Mouse (Mus musculus): ENCODE data around the gene Hilpda. TPM values are rescaled to one million over a fixed set of nuclear protein-coding genes. Genes with fewer than 3 reads are reported as not detected.

Hilpda gene
- total RNA-seq, 2 experiments from 2014 or later = 9.0 to 9.6 TPM

DNA sequence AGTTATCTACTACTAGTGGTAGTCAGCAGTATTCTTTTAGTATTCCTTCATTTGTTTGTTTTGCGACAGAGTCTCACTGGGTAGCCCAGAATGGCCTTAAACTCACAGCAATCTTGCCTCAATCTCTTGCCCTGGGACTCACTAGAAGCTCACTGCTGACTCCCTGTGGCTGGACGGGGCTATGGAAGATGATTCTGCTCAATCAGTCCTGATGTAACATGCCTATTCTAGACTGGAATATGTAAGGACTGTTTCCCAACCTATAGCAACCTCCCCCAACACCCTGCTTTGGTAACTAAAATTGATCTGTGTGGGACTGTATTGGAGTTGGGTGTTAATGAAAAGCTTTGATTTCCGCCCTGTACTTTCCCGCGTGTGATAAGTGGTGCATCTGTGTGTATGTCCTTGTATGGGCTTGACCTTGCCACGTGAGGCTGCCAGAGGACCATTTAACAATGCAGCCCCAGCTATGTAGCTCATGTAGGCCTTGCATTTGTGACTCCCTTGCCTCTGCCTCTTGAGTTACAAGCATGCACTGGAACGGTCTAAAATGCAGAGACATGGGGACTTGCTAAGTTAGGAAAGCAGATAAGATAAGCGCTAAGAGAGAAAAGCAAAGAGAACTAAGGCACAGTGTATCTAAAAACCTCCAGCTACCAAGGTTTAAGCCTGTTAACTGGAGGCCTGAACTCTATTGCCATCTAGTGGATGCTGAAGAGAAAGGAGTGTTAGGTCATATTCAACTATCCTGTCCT, 6.4 kb downstream of the Hilpda start:
- peak; percentile 70 for DNase-seq

DNA sequence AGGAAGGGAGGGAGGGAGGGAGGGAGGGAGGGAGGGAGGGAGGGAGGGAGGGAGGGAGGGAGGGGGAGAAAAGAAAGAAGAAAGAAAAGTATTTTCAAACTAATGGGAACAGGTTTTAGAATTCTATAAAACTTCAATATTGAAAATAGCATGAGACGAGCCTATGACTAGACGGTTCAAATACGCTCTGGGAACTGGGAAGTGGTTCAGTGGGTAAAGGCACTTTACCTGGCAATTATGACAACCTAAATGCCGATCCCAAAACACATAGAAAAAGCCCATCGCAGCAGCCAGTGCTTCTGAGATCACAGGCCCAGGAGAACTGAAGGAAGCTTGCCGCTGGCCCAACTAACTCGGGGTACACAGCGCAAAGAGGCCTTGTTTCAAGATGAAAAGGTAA, 7.0 kb downstream of the Hilpda start, which contains the start of gene Fam71f2:
Gene Fam71f2 (plus strand): TSS at position 301 of the 400 bp plus-strand sequence.
- DNase-seq = no peak

DNA sequence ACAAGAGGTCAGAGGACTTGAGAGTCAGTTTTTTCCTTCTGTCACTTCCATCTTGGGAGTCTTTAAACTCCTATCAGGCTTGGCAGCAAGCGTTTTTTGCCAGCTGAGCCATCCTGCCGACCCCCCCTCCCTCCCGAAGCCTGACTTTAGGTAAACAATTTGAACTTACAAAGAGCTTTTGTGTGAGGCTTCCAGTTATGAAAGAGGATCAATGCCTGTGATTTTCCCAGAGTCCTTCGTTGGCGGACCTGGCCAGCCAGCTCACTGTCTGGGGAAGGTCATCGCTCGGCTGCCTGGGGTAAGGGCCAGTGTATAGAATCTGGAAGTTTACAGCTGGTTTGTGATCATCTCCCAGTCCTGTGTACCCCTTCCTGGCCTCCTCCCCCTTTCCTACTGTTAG, 8.4 kb downstream of the Hilpda start:
- no peak for DNase-seq

DNA sequence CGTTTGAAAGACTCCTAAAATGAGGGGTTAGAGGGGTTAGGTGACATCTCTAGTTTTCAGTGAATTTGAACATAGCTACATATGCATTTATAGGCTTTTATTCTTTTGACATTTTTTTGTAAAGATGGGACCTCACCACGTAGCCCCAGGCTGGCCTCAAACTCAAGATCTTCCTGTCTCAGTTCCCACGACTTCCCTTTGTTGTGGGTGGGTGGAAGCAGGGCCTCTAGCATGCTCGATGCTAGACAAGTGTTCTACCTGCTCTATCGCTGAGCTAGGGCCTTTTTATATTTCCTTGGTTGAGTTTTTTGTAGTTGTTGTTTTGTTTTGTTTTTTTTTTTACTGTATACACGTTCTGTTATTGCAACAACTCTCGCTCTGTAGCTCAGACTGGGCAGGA, 14.6 kb downstream of the Hilpda start:
- DNase-seq = no peak

DNA sequence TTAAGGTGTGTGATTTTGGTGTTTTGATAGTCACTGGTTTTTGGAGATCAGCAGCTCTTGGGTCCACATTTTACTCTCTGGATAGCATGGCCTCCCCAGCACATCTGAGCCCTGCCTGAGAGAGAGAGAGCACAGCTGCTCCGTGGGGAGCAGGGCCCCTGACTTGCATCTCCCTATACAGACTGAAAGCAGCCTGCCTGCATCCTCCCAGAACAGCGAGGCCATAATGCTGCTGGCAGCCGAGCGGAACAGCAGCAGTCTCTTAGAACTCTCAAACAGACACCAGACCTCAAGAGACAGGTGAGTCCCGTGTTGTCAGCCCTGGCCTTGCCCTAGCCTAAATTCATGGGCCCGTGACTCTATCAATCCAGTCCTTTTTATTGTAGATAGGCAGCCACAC, 15.2 kb downstream of the Hilpda start:
- DNase-seq = no peak

DNA sequence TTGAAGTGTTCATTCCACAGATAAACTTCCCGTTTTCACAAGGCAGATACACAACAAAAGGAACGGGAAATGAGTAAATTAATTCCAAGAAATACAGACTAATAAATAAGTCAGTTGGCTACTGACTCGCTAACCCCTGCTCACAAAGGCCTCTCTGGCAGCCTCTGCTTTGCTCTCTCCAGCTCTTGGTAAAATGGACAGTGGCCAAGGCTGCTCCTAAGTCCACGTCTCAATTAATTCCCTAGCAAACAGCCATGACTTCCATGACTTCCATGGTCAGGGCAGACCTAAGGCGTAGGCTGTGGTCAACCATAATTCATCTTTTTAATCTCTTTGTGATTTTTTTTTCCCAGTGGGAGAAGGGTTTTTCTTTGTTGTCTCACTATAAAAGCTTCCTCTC, 15.7 kb downstream of the Hilpda start:
- no peak for DNase-seq

DNA sequence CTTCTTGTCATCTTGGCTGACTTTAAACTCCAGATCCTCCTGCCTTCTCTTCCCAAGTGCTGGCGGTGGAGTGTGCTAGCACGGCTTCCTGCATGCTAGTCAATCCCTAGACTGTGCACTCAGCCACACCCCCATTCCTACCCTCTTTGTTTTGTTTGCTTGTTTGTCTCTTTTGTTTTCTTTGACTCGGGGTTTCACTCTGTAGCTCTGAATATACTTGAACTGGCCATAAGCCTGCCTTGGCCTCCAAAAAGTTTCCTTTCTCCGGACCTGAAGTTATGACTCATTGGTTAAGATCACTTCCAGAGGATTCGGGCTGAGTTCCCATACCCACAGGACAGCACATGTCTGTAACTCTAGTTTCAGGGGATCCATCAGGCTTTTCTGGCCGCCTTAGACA, 16.4 kb downstream of the Hilpda start:
- no peak for DNase-seq

DNA sequence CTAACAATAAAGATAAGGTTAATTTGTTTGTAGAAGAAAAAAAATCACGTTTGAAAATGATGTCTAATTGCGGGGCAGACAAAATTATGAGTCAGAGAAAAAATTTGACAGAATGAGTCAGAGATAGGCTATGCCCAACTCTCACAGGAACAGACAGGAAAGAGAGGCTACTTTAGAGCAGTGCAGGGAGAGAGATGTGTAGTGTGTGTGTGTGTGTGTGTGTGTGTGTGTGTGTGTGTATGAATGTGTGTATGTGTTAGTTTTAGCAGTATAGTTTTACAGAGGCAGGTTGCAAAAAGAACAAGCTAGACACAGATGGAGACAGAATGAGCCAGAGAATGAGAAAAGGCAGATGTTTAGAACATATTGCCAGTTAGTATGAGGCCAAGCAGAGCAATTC, 26.8 kb downstream of the Hilpda start:
- DNase-seq = no peak

DNA sequence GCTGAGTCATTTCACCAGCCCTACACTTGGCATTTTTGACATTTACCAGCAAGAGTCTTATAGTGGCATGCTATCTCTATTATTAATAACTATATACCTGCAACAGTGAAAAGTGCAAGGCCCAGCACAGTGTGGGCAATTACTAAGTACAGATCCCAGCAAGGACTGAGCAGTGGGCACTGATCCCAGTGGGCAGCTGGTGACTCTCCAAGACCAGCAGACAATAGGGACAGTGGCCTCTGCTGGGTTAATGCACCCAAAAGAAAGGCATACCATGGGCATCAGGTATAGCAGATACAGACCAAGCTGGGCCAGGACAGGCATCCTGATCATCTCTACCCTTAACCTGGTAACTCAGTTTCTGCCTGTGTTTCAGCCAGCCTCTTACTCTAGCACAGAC, 31.0 kb downstream of the Hilpda start:
- DNase-seq = no peak

DNA sequence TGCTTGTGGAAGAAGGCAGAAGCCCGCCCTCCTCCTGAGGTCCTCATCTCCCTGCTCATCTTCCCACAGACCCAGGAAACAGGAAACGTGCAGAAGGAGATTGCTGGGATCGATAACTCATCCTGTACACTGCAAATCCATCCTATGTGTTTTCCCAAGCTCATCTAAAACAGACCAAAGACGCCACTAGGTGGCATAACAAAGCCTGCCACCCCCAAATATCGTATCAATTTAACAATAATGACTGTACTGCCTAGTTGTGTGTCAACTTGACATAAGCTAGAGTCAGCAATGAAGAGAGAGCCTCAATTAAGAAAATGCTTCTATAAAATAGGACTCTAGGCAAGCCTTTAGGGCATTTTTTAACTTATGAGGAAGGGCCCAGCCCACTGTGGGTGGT, 31.4 kb downstream of the Hilpda start:
- DNase-seq = no peak

DNA sequence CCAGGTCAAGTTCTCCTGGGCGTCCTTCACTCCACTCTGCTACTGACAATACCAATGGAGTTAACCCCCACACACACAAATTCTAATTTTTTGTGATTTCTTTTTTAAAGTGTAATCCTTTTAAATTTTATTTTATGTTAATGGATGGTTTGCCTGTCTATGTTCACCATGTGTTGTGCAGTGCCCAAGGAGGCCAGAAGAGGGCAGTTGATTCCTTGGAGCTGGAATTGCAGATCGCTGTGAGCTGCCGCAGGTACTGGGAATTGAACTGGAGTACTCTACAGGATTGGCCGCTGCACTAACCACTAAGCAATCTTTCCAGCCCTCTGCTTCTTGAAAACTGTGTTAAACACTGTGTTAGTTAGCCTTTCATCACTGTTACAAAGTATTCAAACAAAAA, 33.2 kb downstream of the Hilpda start:
- DNase-seq = no peak

DNA sequence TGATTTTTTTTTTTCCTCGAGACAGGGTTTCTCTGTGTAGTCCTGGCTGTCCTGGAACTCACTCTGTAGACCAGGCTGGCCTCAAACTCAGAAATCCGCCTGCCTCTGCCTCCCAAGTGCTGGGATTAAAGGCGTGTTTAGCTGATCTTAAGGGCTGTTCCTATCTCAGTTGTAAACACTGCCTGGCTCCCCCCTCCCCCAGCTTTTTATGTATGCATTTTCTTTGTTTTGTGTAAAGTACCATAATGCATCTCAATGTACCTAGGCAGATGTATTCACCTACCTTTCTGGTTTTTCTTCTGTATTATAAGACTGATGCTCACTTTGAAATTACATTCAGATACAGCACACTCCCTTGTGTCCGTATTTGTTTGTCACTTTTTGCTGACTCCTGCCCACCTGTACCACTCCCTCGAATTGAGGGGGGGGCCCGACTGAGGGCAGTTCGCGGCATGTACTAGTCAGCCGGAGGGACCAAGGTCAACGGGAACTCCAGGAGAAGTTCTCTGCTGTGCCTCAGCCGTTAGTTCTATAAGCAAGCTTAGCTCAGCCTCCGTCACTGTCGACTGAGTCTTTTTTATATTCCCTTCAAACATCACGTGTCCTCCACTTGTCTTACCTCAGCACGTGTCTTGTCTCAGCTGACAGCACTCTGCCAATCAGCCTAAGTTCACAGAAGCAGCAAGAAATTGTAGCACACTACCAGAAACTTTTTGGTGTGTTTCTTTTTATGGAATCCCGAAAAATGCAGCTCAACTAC, 36.7 kb downstream of the Hilpda start:
- DNase-seq = no peak

DNA sequence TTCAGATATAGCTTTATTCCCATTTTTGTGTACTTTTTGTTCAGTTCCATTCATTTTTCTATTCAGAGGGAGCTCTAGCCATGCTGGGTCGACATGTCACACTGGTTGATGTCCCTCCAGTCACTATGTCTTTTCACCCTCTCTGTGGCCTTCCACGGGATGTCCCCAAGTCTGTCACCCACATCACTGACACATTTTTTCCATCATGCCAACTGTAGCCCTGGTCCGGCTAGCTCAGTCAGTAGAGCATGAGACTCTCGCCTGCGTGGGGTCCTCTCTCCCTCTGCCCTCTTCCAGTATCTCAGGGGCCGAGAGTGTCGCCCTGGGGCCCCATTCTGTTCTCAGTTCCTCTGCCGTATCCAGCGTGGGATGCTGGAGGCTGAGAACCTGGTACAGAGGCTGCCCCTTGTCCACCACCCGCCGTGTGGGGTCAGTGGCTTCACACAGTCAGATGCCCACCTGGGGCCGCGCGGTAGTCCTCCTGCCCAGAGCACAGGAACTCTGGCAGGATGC, 41.5 kb downstream of the Hilpda start:
- DNase-seq = no peak

DNA sequence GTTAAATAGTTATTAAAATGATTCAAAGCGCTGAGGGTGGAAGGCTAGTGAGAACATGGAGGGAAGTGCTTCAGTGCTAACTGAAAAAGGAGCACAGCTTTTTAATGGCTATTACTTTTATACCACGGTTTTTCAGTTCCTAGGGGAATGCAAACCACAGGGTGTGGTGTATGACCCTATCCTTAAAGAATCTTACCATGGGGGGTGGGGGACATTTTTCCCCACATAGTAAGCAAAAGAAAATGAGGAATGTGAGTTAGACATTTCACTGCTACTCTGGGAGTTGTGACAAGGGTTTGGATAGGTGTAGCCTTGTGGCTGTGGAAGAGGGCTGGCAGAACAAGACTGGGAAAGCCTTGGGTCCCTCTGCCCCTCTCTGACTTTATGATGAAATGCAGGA, 45.0 kb downstream of the Hilpda start:
- DNase-seq = no peak

DNA sequence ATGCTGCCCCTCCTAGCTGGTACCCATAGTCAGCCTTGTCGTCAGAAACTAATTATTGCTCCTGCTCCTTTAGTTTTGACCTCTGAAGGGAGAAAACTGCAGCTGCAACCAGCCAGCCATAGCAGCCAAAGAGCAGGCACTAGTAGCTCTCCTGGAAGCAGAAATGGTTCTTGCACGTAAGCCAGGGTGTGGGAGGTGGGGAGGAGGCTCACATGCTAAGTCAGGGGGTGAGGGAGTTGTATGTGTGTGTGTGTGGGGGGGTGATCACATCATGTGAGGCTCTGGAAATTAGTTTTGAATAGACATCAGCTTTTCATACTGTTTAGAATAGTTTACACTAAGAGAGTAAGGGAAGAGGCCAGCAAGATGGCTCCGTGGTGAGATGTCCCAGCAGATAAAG, 45.7 kb downstream of the Hilpda start:
- no peak for DNase-seq

DNA sequence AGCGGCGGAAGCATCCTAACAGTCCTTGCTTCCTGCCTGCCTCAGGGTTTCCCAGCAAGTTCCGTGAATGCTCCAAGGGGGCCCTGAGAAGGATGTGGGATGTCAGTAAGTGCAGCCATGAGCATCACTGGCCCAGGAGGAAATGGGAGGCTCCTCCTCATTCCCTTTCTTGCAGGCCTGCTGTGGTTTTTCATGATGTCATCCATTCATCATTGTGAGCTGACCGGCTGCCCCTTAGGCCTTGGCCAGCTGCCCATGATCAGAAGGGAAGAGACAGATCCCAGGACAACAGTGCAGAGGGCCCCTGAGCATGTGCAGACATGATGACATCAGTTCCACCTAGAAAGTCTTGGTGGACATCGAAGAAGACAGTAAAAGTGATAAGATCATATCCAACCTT, 46.6 kb downstream of the Hilpda start, which contains the start of gene Fam71f1:
Gene Fam71f1 (plus strand): TSS at position 262 of the 400 bp plus-strand sequence.
- DNase-seq = peak; percentile 77

DNA sequence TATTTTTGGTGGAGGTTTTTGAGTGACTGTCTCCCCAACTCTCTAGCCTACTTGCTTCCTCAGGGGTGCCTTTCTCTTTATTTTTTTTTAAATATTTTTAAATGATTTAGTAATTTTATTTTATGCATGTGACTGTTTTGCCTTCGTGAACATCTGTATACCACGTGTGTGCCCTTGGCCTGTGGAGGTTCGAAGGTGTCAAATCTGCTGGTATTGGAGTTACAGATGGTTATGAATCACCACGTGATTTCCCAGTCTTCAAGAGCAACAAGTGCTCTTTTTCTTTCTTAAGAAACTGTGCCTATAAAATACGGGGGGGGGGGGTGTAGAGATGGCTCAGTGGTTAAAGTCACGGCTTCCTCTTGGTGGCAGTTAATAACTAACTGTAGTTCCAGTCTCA, 49.3 kb downstream of the Hilpda start:
- no peak for DNase-seq

DNA sequence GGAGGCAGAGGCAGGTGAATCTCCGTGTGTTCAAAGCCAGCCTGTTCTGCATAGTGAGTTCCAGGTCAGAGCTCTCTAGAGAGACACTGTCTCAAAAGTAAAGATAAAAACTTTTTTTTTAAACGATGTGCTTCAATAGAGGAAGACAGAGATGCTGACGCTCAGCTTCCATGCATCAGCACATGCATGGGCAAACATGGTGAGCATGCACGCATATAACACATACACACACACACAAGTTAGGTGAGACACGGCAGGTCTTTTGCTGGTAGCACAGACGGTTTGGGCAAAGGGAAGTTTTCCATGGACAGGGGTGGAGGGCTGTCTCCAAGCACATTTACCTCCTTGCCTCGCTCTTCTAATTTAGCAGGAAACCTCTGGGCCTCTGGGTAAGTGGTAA, 49.9 kb downstream of the Hilpda start:
- no peak for DNase-seq

DNA sequence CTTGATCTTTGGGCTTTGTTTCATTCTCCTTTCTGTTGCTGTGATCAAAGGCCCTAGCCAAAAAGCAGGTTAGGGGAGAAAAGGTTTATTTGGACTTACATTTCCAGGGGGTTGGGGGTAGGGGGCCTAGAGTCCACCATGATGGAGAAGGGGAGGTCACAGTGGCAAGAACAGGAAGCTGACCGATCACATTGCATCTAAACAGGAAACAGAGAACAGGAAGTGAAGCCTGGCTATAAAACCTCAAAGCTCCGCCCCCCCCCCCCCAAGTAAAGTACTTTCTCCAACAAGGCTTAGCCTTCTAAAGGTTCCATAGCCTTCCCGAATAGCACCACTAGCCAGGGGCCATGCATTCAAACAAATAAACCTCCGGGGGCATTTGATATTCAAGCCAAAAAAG, 50.4 kb downstream of the Hilpda start:
- DNase-seq = no peak
